Mouse (Mus musculus): ENCODE data around the gene Tcea2.

- no peak for TF ChIP-seq CTCF (IDR thresholded peaks at IDR 0.05; ENCODE audit: insufficient read depth, low read depth, low read length)
- no peak for TF ChIP-seq POLR2A (IDR thresholded peaks at IDR 0.05; ENCODE audit: insufficient read depth, low read depth, low read length)
Measured at GRCm38 (mm10) chr2:181663298-181663630, 16.8 kb upstream of the Tcea2 start.
